Mouse (Mus musculus) intestine, embryonic 16.5 days (tissue): Measurements from ENCODE around the gene Olfr1357. TPM values are rescaled to one million over a fixed set of nuclear protein-coding genes. Genes with fewer than 3 reads are reported as not detected.

Experiments
- ATAC-seq: fragments of 200-750 bp; cut with Nextera tagmentation; 2 replicates; pipeline ENCODE4 v1.8.0; 2017; ENCODE audit warnings: moderate TSS enrichment, moderate library complexity
- H3K27ac ChIP-seq: fragments of 300-500 bp; sonication (generic); 2 replicates; pipeline ENCODE4 v1.5.1; 2014; ENCODE audit warnings: mild to moderate bottlenecking, low read length
- H3K27me3 ChIP-seq: fragments of 300-500 bp; sonication (generic); replicated peaks from 2 replicates; pipeline ENCODE4 v1.6.1; 2014; ENCODE audit warnings: low read length, control low read depth, mixed read lengths; ENCODE audit not compliant: control insufficient read depth, insufficient read depth
- H3K36me3 ChIP-seq: fragments of 300-500 bp; sonication (generic); 2 replicates; pipeline ENCODE4 v1.6.1; 2014; ENCODE audit warnings: low read length, control low read depth; ENCODE audit not compliant: control insufficient read depth, insufficient read depth
- H3K4me1 ChIP-seq: fragments of 300-500 bp; sonication (generic); 2 replicates; pipeline ENCODE4 v1.6.1; 2014; ENCODE audit warnings: low read length, control low read depth, mixed read lengths; ENCODE audit not compliant: control insufficient read depth, insufficient read depth
- H3K4me2 ChIP-seq: fragments of 300-500 bp; sonication (generic); 2 replicates; pipeline ENCODE4 v1.6.1; 2014; ENCODE audit warnings: low read depth, low read length, control low read depth
- H3K4me3 ChIP-seq: fragments of 300-500 bp; sonication (generic); 2 replicates; pipeline ENCODE4 v1.5.1; 2014; ENCODE audit warnings: mild to moderate bottlenecking, low read length
- H3K9ac ChIP-seq: fragments of 300-500 bp; sonication (generic); 2 replicates; pipeline ENCODE4 v1.6.1; 2014; ENCODE audit warnings: low read depth, low read length
- H3K9me3 ChIP-seq: fragments of 300-500 bp; sonication (generic); 2 replicates; pipeline ENCODE4 v1.6.1; 2016; ENCODE audit warnings: low read length, control low read depth; ENCODE audit not compliant: control insufficient read depth
- WGBS: fragments of 180-500 bp; shearing (Covaris S2); extraction: QIAGEN DNeasy Blood & Tissue Kit; methylation state at CpG from one replicate; pipeline ENCODE4 v1.1.7; 2014; 5-methylcytosine and 5-hydroxymethylcytosine counted together
- polyA plus RNA-seq: library from polyadenylated mRNA; unstranded; fragments of >200 nt; fragmentation: Nextera tagmentation; extraction: Ambion mirVana; gene quantifications from 2 replicates; pipeline ENCODE4 v1.2.1, GENCODE M21; 2015

Olfr1357 gene
- polyA plus RNA-seq, 1 experiment from 2014 or later, result not detected

- peaks cover 5% of the 10 kb centered on the region; the same call in 1 of the 2 replicates for H3K4me1 ChIP-seq
- H3K9me3 ChIP-seq, result no peaks in the 10 kb centered on the region
- H3K4me3 ChIP-seq, result no peak overlapping the region
- H3K9ac ChIP-seq, result no peak overlapping the region
- H3K4me2 ChIP-seq, result no peak overlapping the region
- no peaks in the 10 kb centered on the region for H3K27me3 ChIP-seq
- WGBS, result 87% methylated on average over 22 of the region's 22 CpGs
- no peak overlapping the region for H3K27ac ChIP-seq
- H3K36me3 ChIP-seq, result peaks cover 16% of the 10 kb centered on the region
- ATAC-seq, result no peak
These were observed 32.3 kb downstream of the Olfr1357 start for GRCm38 (mm10) chr10:78585606-78586005.

- Histone ChIP-seq H3K4me2 (no peak overlapping the region), H3K36me3 (peaks cover 16% of the 10 kb centered on the region), H3K27ac (no peak overlapping the region), H3K4me3 (no peak overlapping the region), H3K9ac (no peak overlapping the region), H3K4me1 (peaks cover 2% of the 10 kb centered on the region; the same call in 1 of the 2 replicates), H3K27me3 (no peaks in the 10 kb centered on the region), H3K9me3 (no peaks in the 10 kb centered on the region)
- 83% methylated on average over 1 of the region's 1 CpGs for WGBS
- ATAC-seq, result no peak
These were observed 32.9 kb downstream of the Olfr1357 start for GRCm38 (mm10) chr10:78584996-78585395.

- Histone ChIP-seq H3K9me3 (no peaks in the 10 kb centered on the region), H3K36me3 (peaks cover 11% of the 10 kb centered on the region), H3K4me1 (no peaks in the 10 kb centered on the region), H3K4me3 (no peak overlapping the region), H3K9ac (no peak overlapping the region), H3K27me3 (no peaks in the 10 kb centered on the region), H3K27ac (no peak overlapping the region), H3K4me2 (no peak overlapping the region)
- ATAC-seq, result no peak
- WGBS, result 78% methylated on average over 3 of the region's 3 CpGs
These were observed 33.9 kb downstream of the Olfr1357 start for GRCm38 (mm10) chr10:78583939-78584338.

- no peak for ATAC-seq
- H3K27ac ChIP-seq, result no peak overlapping the region
- no peak overlapping the region for H3K9ac ChIP-seq
- no peak overlapping the region for H3K4me3 ChIP-seq
- no peaks in the 10 kb centered on the region for H3K4me1 ChIP-seq
- no peak overlapping the region for H3K4me2 ChIP-seq
- H3K36me3 ChIP-seq, result peaks cover 11% of the 10 kb centered on the region
- H3K9me3 ChIP-seq, result no peaks in the 10 kb centered on the region
- no peaks in the 10 kb centered on the region for H3K27me3 ChIP-seq
- WGBS, result 71% methylated on average over 9 of the region's 9 CpGs
These were observed 34.5 kb downstream of the Olfr1357 start for GRCm38 (mm10) chr10:78583347-78583746.

GRCm38 (mm10) chr10:78581121-78581520, 36.8 kb downstream of the Olfr1357 start:
- Histone ChIP-seq H3K9me3 (no peaks in the 10 kb centered on the region), H3K4me3 (no peak overlapping the region), H3K4me1 (no peaks in the 10 kb centered on the region), H3K27me3 (no peaks in the 10 kb centered on the region), H3K9ac (no peak overlapping the region), H3K27ac (no peak overlapping the region), H3K36me3 (peaks cover 8% of the 10 kb centered on the region), H3K4me2 (no peak overlapping the region)
- no peak for ATAC-seq
- WGBS, result 92% methylated on average over 7 of the region's 7 CpGs

- peaks cover 4% of the 10 kb centered on the region for H3K4me1 ChIP-seq
- H3K9me3 ChIP-seq, result no peaks in the 10 kb centered on the region
- no peak overlapping the region for H3K27ac ChIP-seq
- no peak overlapping the region for H3K4me3 ChIP-seq
- H3K4me2 ChIP-seq, result no peak overlapping the region
- H3K36me3 ChIP-seq, result 0 out of 2 replicates have a peak, but pooled peaks cover 3% of the 10 kb centered on the region
- 82% methylated on average over 3 of the region's 3 CpGs for WGBS
- ATAC-seq, result no peak
- no peaks in the 10 kb centered on the region for H3K27me3 ChIP-seq
- no peak overlapping the region for H3K9ac ChIP-seq
These were observed 39.7 kb downstream of the Olfr1357 start for GRCm38 (mm10) chr10:78578204-78578603.

GRCm38 (mm10) chr10:78576435-78577184, 41.3 kb downstream of the Olfr1357 start:
- Histone ChIP-seq H3K9me3 (no peaks in the 10 kb centered on the region), H3K36me3 (0 out of 2 replicates have a peak, but pooled peaks cover 3% of the 10 kb centered on the region)
- WGBS, result 94% methylated on average over 16 of the region's 16 CpGs

GRCm38 (mm10) chr10:78575690-78576089, 42.2 kb downstream of the Olfr1357 start:
- no peaks in the 10 kb centered on the region for H3K27me3 ChIP-seq
- H3K9me3 ChIP-seq, result no peaks in the 10 kb centered on the region
- ATAC-seq, result no peak

More at GRCm38 (mm10) chr10:78576435-78577184, 41.3 kb downstream of the Olfr1357 start:
- Histone ChIP-seq H3K27ac (no peak overlapping the region), H3K4me3 (no peak overlapping the region), H3K4me2 (no peak overlapping the region), H3K27me3 (no peaks in the 10 kb centered on the region), H3K9ac (no peak overlapping the region), H3K4me1 (peaks cover 4% of the 10 kb centered on the region)
- no peak for ATAC-seq

GRCm38 (mm10) chr10:78575105-78575632, 42.7 kb downstream of the Olfr1357 start:
- Histone ChIP-seq H3K36me3 (0 out of 2 replicates have a peak, but pooled peaks cover 3% of the 10 kb centered on the region), H3K4me3 (peak overlapping the region; percentile 75), H3K27ac (peak overlapping the region; percentile 97), H3K27me3 (no peaks in the 10 kb centered on the region), H3K4me1 (peaks cover 4% of the 10 kb centered on the region), H3K9me3 (no peaks in the 10 kb centered on the region), H3K9ac (peak overlapping the region; percentile 82), H3K4me2 (peak overlapping the region; percentile 73)
- 9% methylated on average over 13 of the region's 13 CpGs for WGBS
- peak; percentile 68 for ATAC-seq

More at GRCm38 (mm10) chr10:78575690-78576089, 42.2 kb downstream of the Olfr1357 start:
- WGBS, result 59% methylated on average over 2 of the region's 2 CpGs
- Histone ChIP-seq H3K4me1 (peaks cover 4% of the 10 kb centered on the region), H3K9ac (0 out of 2 replicates have a peak overlapping the region, but pooled peaks have one; percentile 82), H3K36me3 (0 out of 2 replicates have a peak, but pooled peaks cover 3% of the 10 kb centered on the region), H3K27ac (no peak overlapping the region; the same call in 1 of the 2 replicates), H3K4me2 (peak overlapping the region; percentile 73), H3K4me3 (peak overlapping the region; percentile 75)
